Mouse (Mus musculus) bone marrow macrophage, adult 2 months (primary cell): ENCODE data around the gene Guca1a.

Source experiments
- CTCF ChIP-seq: IDR thresholded peaks from 2 replicates; pipeline ENCODE4 v1.5.1; 2012; ENCODE audit warnings: low read depth, mild to moderate bottlenecking, low read length, moderate library complexity
- POLR2A ChIP-seq: IDR thresholded peaks from 2 replicates; pipeline ENCODE4 v1.6.1; 2012; ENCODE audit warnings: mild to moderate bottlenecking, low read depth, low read length, borderline replicate concordance

- TF ChIP-seq POLR2A (no peak), CTCF (no peak)
These were observed 23.8 kb upstream of the Guca1a start for GRCm38 (mm10) chr17:47424186-47424585.
